22 mouse cellular contexts compared by ENCODE assay signal in genomic region chr5:72241451-72241850, GRCm38 (mm10).
A peak's percentile ranks its signal among the peaks of the same experiment; 100 is the strongest.
DNase-seq lines count a peak whose midpoint lies in the region; ATAC-seq and TF ChIP-seq lines count a peak whose summit lies in the region.
"Had no signal": no experiment of that assay in that cellular context is flagged by ENCODE, and none has a peak within 500 bp of the region (broad histone marks: within the 10 kb centered on the region; RNA-seq: fewer than 3 reads in every experiment).

No protein-coding gene starts in this region.

- H3K9me3 ChIP-seq in heart, embryonic 11.5 days (replicated peaks; ENCODE audit: control insufficient read depth, low read length) = no peaks in the 10 kb centered on the region
- H3K9me3 ChIP-seq: embryonic facial prominence, embryonic 13.5 days; embryonic facial prominence, embryonic 15.5 days; forebrain, embryonic 10.5 days; forebrain, embryonic 12.5 days had no signal

- H3K79me3 ChIP-seq in C2C12 (ENCODE audit: low read depth) = no peaks in the 10 kb centered on the region

- peaks cover 7% of the 10 kb centered on the region; the same call in 1 of the 2 replicates for H3K36me3 ChIP-seq in liver, adult 2 months (ENCODE audit: control insufficient read depth, insufficient read depth, low read length)
- peaks cover 25% of the 10 kb centered on the region for H3K36me3 ChIP-seq in C2C12 (ENCODE audit: control insufficient read depth, insufficient read depth)
- H3K36me3 ChIP-seq in heart, embryonic 11.5 days (ENCODE audit: control insufficient read depth, insufficient read depth, low read length) = no peaks in the 10 kb centered on the region
- H3K36me3 ChIP-seq: forebrain, embryonic 10.5 days; forebrain, embryonic 12.5 days had no signal

- DNase-seq in liver, adult 2 months (ENCODE audit: extremely low read depth, low read depth, low spot score) = peak; percentile 60
- no peak for DNase-seq in liver
- DNase-seq: adrenal gland, adult 8-10 months; adrenal gland, postnatal 14 days; adrenal gland, postnatal 36 days; B cell, adult 2 months; cerebellum, adult 11 months; cerebellum, adult 8-10 months; cerebellum, adult 9-11 months; cerebellum, postnatal 14 days; cerebellum, postnatal 36 days; embryo, embryonic 11 days had no signal

- H3K4me3 ChIP-seq in liver, adult 2 months (ENCODE audit: insufficient read depth, low read depth, low read length) = no peak overlapping the region
- H3K4me3 ChIP-seq in C2C12 (ENCODE audit: insufficient read depth, poor library complexity, severe bottlenecking) = no peak overlapping the region
- H3K4me3 ChIP-seq in brown adipose tissue, adult 24 weeks (ENCODE audit: insufficient read depth, low read depth, low read length) = no peak overlapping the region
- H3K4me3 ChIP-seq in heart, embryonic 11.5 days (ENCODE audit: low read depth, low read length) = no peak overlapping the region
- H3K4me3 ChIP-seq: embryonic facial prominence, embryonic 13.5 days; embryonic facial prominence, embryonic 15.5 days; erythroblast, embryonic 14.5 days; forebrain, embryonic 10.5 days; forebrain, embryonic 12.5 days had no signal

- no peak for TF ChIP-seq CTCF in liver, adult 2 months (IDR thresholded peaks at IDR 0.05; ENCODE audit: low read depth, low read length)
- TF ChIP-seq CTCF in C2C12 (IDR thresholded peaks at IDR 0.05; ENCODE audit: control insufficient read depth, insufficient read depth, insufficient read length) = no peak

- H3K4me2 ChIP-seq in heart, embryonic 11.5 days = no peak overlapping the region
- H3K4me2 ChIP-seq: embryonic facial prominence, embryonic 13.5 days; embryonic facial prominence, embryonic 15.5 days; forebrain, embryonic 12.5 days had no signal

- 0 out of 2 replicates have a peak, but pooled peaks cover 5% of the 10 kb centered on the region for H3K4me1 ChIP-seq in liver, adult 2 months (ENCODE audit: control insufficient read depth, insufficient read depth, low read length)
- H3K4me1 ChIP-seq in brown adipose tissue, adult 24 weeks (ENCODE audit: control insufficient read depth, insufficient read depth, insufficient read length, low read length) = peaks cover 6% of the 10 kb centered on the region
- H3K4me1 ChIP-seq in heart, embryonic 11.5 days (ENCODE audit: control insufficient read depth, insufficient read depth, low read length) = no peaks in the 10 kb centered on the region
- H3K4me1 ChIP-seq: embryonic facial prominence, embryonic 13.5 days; embryonic facial prominence, embryonic 15.5 days; forebrain, embryonic 10.5 days; forebrain, embryonic 12.5 days had no signal

- H3ac ChIP-seq in C2C12 (ENCODE audit: control insufficient read depth, insufficient read length, low read depth) = no peak overlapping the region

- no peak overlapping the region for H3K27ac ChIP-seq in liver, adult 2 months (replicated peaks; ENCODE audit: insufficient read depth, low read depth, low read length)
- peak overlapping the region; percentile 60 for H3K27ac ChIP-seq in brown adipose tissue, adult 24 weeks (replicated peaks; ENCODE audit: low read depth, low read length)
- no peak overlapping the region for H3K27ac ChIP-seq in heart, embryonic 11.5 days (ENCODE audit: low read depth, low read length)
- H3K27ac ChIP-seq: embryonic facial prominence, embryonic 13.5 days; embryonic facial prominence, embryonic 15.5 days; forebrain, embryonic 10.5 days; forebrain, embryonic 12.5 days had no signal

- no peaks in the 10 kb centered on the region for H3K79me2 ChIP-seq in liver, adult 2 months (ENCODE audit: control insufficient read depth, insufficient read depth, low read length)
- no peaks in the 10 kb centered on the region for H3K79me2 ChIP-seq in C2C12 (ENCODE audit: control insufficient read depth, insufficient read depth)

- H3K27me3 ChIP-seq in liver, adult 2 months (ENCODE audit: control insufficient read depth, insufficient read depth, low read length) = no peaks in the 10 kb centered on the region
- H3K27me3 ChIP-seq in C2C12 (ENCODE audit: control insufficient read depth, insufficient read depth, insufficient read length) = no peaks in the 10 kb centered on the region
- no peaks in the 10 kb centered on the region for H3K27me3 ChIP-seq in heart, embryonic 11.5 days (ENCODE audit: control insufficient read depth, insufficient read depth, low read length)
- H3K27me3 ChIP-seq: embryonic facial prominence, embryonic 13.5 days; embryonic facial prominence, embryonic 15.5 days; forebrain, embryonic 12.5 days had no signal

- H3K9ac ChIP-seq in liver, adult 2 months (ENCODE audit: low read depth, low read length) = no peak overlapping the region
- no peak overlapping the region for H3K9ac ChIP-seq in heart, embryonic 11.5 days (ENCODE audit: low read depth, low read length)
- H3K9ac ChIP-seq: embryonic facial prominence, embryonic 13.5 days; embryonic facial prominence, embryonic 15.5 days; forebrain, embryonic 12.5 days had no signal

- TF ChIP-seq POLR2A in liver, adult 2 months (IDR thresholded peaks at IDR 0.05; ENCODE audit: extremely low read depth, insufficient read depth, low read length) = no peak

- WGBS in liver, adult 2 months = 18% methylated on average over 3 of the region's 3 CpGs
- 85% methylated on average over 3 of the region's 3 CpGs for WGBS in heart, embryonic 11.5 days (ENCODE audit: insufficient replicate concordance)

- no peak for ATAC-seq in heart, embryonic 11.5 days (replicated peaks; ENCODE audit: insufficient number of reproducible peaks, low FRiP score, low TSS enrichment)
- ATAC-seq: forebrain, embryonic 14.5 days; forebrain, embryonic 16.5 days had no signal

TF ChIP-seq in C2C12, 6 proteins besides CTCF, POLR2A, EP300 and RAD21:
- TF ChIP-seq MAX (IDR thresholded peaks at IDR 0.05) (no peak), USF1 (IDR thresholded peaks at IDR 0.05; ENCODE audit: low read depth) (peak; percentile 8)
